Mouse (Mus musculus): ENCODE results near the gene Morn4. TPM values are rescaled to one million over a fixed set of nuclear protein-coding genes. Genes with fewer than 3 reads are reported as not detected.

Gene Morn4
- polyA plus RNA-seq, 1 experiment from 2014 or later = 118 TPM

- H3K4me1 ChIP-seq = no peaks in the 10 kb centered on the region
- no peak for ATAC-seq
- no peak overlapping the region for H3K27ac ChIP-seq
- no peak overlapping the region for H3K9ac ChIP-seq
- no peak overlapping the region for H3K4me3 ChIP-seq
- H3K36me3 ChIP-seq (ENCODE audit: poor library complexity, severe bottlenecking) = no peaks in the 10 kb centered on the region
- H3K27me3 ChIP-seq = no peaks in the 10 kb centered on the region
- no peak overlapping the region for H3K4me2 ChIP-seq
- no peaks in the 10 kb centered on the region for H3K9me3 ChIP-seq (replicated peaks)
- WGBS = 89% methylated on average over 6 of the region's 6 CpGs
These were observed 29.3 kb downstream of the Morn4 start for GRCm38 (mm10) chr19:42056719-42057409.

- Histone ChIP-seq H3K4me1 (no peaks in the 10 kb centered on the region), H3K27ac (no peak overlapping the region), H3K9ac (no peak overlapping the region), H3K4me2 (no peak overlapping the region), H3K36me3 (ENCODE audit: poor library complexity, severe bottlenecking) (no peaks in the 10 kb centered on the region), H3K9me3 (replicated peaks) (no peaks in the 10 kb centered on the region), H3K4me3 (no peak overlapping the region), H3K27me3 (no peaks in the 10 kb centered on the region)
- no peak for ATAC-seq
- 78% methylated on average over 2 of the region's 2 CpGs for WGBS
These were observed 30.3 kb downstream of the Morn4 start for GRCm38 (mm10) chr19:42055881-42056280.

GRCm38 (mm10) chr19:42054255-42054654 lies 31.9 kb downstream of the Morn4 start:
- Histone ChIP-seq H3K4me3 (no peak overlapping the region), H3K4me1 (no peaks in the 10 kb centered on the region), H3K27me3 (no peaks in the 10 kb centered on the region), H3K27ac (no peak overlapping the region), H3K36me3 (ENCODE audit: poor library complexity, severe bottlenecking) (no peaks in the 10 kb centered on the region), H3K4me2 (no peak overlapping the region), H3K9ac (no peak overlapping the region), H3K9me3 (replicated peaks) (no peaks in the 10 kb centered on the region)
- no peak for ATAC-seq
- WGBS = 78% methylated on average over 6 of the region's 6 CpGs

- H3K4me3 ChIP-seq = no peak within 1 kb of the TSS
- H3K4me2 ChIP-seq = no peak within 1 kb of the TSS
- H3K4me1 ChIP-seq = no peaks in the 10 kb centered on the region
- no peak for ATAC-seq
- H3K9me3 ChIP-seq (replicated peaks) = no peaks in the 10 kb centered on the region
- H3K27ac ChIP-seq = no peak within 1 kb of the TSS
- H3K36me3 ChIP-seq (ENCODE audit: poor library complexity, severe bottlenecking) = no peaks in the 10 kb centered on the region
- no peak within 1 kb of the TSS for H3K9ac ChIP-seq
- H3K27me3 ChIP-seq = no peaks in the 10 kb centered on the region
- 79% methylated on average over 4 of the region's 4 CpGs for WGBS
These were observed 34.2 kb downstream of the Morn4 start, which contains the start of gene 4933411K16Rik for GRCm38 (mm10) chr19:42051948-42052347. Gene 4933411K16Rik, plus strand, starts transcription at chr19:42052248.

- 88% methylated on average over 3 of the region's 3 CpGs for WGBS
- Histone ChIP-seq H3K27ac (no peak overlapping the region), H3K9ac (no peak overlapping the region), H3K36me3 (ENCODE audit: poor library complexity, severe bottlenecking) (no peaks in the 10 kb centered on the region), H3K4me2 (no peak overlapping the region), H3K9me3 (replicated peaks) (no peaks in the 10 kb centered on the region), H3K4me3 (no peak overlapping the region), H3K4me1 (no peaks in the 10 kb centered on the region), H3K27me3 (no peaks in the 10 kb centered on the region)
- ATAC-seq = no peak
These were observed 34.8 kb downstream of the Morn4 start for GRCm38 (mm10) chr19:42051351-42051750.

- Histone ChIP-seq H3K36me3 (ENCODE audit: poor library complexity, severe bottlenecking) (no peaks in the 10 kb centered on the region), H3K4me1 (peaks cover 4% of the 10 kb centered on the region; the same call in 1 of the 2 replicates), H3K4me3 (no peak overlapping the region), H3K9me3 (replicated peaks) (no peaks in the 10 kb centered on the region), H3K27ac (no peak overlapping the region), H3K9ac (no peak overlapping the region), H3K27me3 (no peaks in the 10 kb centered on the region), H3K4me2 (no peak overlapping the region)
- WGBS = 76% methylated on average over 1 of the region's 1 CpGs
- ATAC-seq = no peak
These were observed 35.9 kb downstream of the Morn4 start for GRCm38 (mm10) chr19:42050251-42050650.

- peak within 1 kb of the TSS; percentile 47 for H3K9ac ChIP-seq
- peak within 1 kb of the TSS; percentile 54 for H3K4me2 ChIP-seq
These were observed 40.7 kb downstream of the Morn4 start, which contains the start of gene Hoga1 for GRCm38 (mm10) chr19:42045269-42046102. Gene Hoga1, plus strand, starts transcription at chr19:42045610.

GRCm38 (mm10) chr19:42043988-42044387 lies 42.2 kb downstream of the Morn4 start:
- Histone ChIP-seq H3K4me2 (no peak overlapping the region), H3K27me3 (peaks cover 7% of the 10 kb centered on the region; the same call in 1 of the 2 replicates), H3K36me3 (ENCODE audit: poor library complexity, severe bottlenecking) (no peaks in the 10 kb centered on the region), H3K9me3 (replicated peaks) (no peaks in the 10 kb centered on the region), H3K4me1 (peaks cover 4% of the 10 kb centered on the region; the same call in 1 of the 2 replicates), H3K9ac (no peak overlapping the region), H3K4me3 (no peak overlapping the region), H3K27ac (no peak overlapping the region)
- 95% methylated on average over 6 of the region's 6 CpGs for WGBS
- no peak for ATAC-seq

More at GRCm38 (mm10) chr19:42045269-42046102, 40.7 kb downstream of the Morn4 start, which contains the start of gene Hoga1:
- Histone ChIP-seq H3K27me3 (no peaks in the 10 kb centered on the region), H3K4me3 (peak within 1 kb of the TSS; percentile 22), H3K36me3 (ENCODE audit: poor library complexity, severe bottlenecking) (no peaks in the 10 kb centered on the region), H3K9me3 (replicated peaks) (no peaks in the 10 kb centered on the region), H3K4me1 (peaks cover 4% of the 10 kb centered on the region; the same call in 1 of the 2 replicates), H3K27ac (no peak within 1 kb of the TSS)
- 28% methylated on average over 23 of the region's 23 CpGs for WGBS
- peak; percentile 86 for ATAC-seq

GRCm38 (mm10) chr19:42038310-42038709 lies 47.8 kb downstream of the Morn4 start:
- ATAC-seq = no peak
- H3K4me3 ChIP-seq = no peak overlapping the region

GRCm38 (mm10) chr19:42037167-42037702 lies 48.9 kb downstream of the Morn4 start:
- WGBS = 86% methylated on average over 11 of the region's 11 CpGs
- Histone ChIP-seq H3K4me2 (no peak overlapping the region), H3K36me3 (ENCODE audit: poor library complexity, severe bottlenecking) (0 out of 2 replicates have a peak, but pooled peaks cover 4% of the 10 kb centered on the region), H3K27me3 (peaks cover 7% of the 10 kb centered on the region; the same call in 1 of the 2 replicates), H3K4me1 (peaks cover 6% of the 10 kb centered on the region; the same call in 1 of the 2 replicates), H3K27ac (no peak overlapping the region), H3K4me3 (no peak overlapping the region), H3K9me3 (replicated peaks) (no peaks in the 10 kb centered on the region), H3K9ac (no peak overlapping the region)
- no peak for ATAC-seq

More at GRCm38 (mm10) chr19:42038310-42038709, 47.8 kb downstream of the Morn4 start:
- peaks cover 6% of the 10 kb centered on the region; the same call in 1 of the 2 replicates for H3K4me1 ChIP-seq
- no peak overlapping the region for H3K4me2 ChIP-seq
- no peak overlapping the region for H3K9ac ChIP-seq
- H3K27me3 ChIP-seq = peaks cover 7% of the 10 kb centered on the region; the same call in 1 of the 2 replicates
- no peak overlapping the region for H3K27ac ChIP-seq
- H3K36me3 ChIP-seq (ENCODE audit: poor library complexity, severe bottlenecking) = 0 out of 2 replicates have a peak, but pooled peaks cover 4% of the 10 kb centered on the region
- H3K9me3 ChIP-seq (replicated peaks) = no peaks in the 10 kb centered on the region
- 95% methylated on average over 12 of the region's 12 CpGs for WGBS

- ATAC-seq = no peak
- H3K9me3 ChIP-seq (replicated peaks) = no peaks in the 10 kb centered on the region
- H3K4me1 ChIP-seq = peaks cover 6% of the 10 kb centered on the region; the same call in 1 of the 2 replicates
- peaks cover 7% of the 10 kb centered on the region; the same call in 1 of the 2 replicates for H3K27me3 ChIP-seq
- no peak overlapping the region for H3K4me2 ChIP-seq
- H3K36me3 ChIP-seq (ENCODE audit: poor library complexity, severe bottlenecking) = 0 out of 2 replicates have a peak, but pooled peaks cover 4% of the 10 kb centered on the region
- 81% methylated on average over 3 of the region's 3 CpGs for WGBS
- no peak overlapping the region for H3K4me3 ChIP-seq
- H3K9ac ChIP-seq = no peak overlapping the region
- H3K27ac ChIP-seq = no peak overlapping the region
These were observed 49.8 kb downstream of the Morn4 start for GRCm38 (mm10) chr19:42036357-42036756.
